Mouse (Mus musculus): ENCODE measurements at regions not wholly inside any gene's neighbourhood (a gene's known extent, or its start where the extent isn't known, plus 50 kb on each side); places are given as distances from the start of the nearest gene placed in this dataset.

DNA sequence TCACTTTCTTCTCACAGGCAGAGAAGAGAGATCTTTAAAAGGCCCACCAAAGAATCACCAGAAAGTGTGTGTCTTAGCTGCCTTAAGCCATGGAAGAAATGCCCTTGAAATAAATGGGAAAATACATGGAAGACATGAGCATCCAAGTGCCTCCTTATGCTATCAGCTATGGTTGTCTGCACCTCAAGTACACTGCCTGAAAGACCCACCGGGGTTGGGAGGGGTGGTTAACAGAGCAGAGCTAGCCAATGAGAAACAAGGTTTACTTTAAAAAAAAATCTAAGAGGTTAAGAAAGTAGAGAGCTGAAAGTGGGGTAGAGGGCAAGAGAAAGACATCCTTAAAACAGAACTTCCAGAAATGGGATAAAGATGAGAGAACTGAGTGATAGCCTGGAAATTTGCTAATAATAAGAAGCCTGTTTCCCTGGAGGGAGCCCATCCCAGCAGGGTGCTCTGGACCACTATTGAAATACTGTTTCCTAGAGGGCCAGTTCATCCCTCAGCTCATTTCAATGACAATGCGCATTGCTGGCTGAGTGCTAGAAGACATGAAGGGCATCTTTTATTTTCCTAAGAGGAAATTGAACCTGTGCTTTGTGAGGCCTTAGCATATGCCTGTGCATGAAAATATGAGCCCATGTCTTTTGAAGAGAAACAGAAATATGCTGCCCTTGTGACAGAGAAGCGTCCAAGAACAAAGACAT lies 262.9 kb upstream of the Nt5e start:
- no peak overlapping the region for H3K4me3 ChIP-seq
- no peak overlapping the region for H3K27ac ChIP-seq
- TF ChIP-seq CTCF (IDR thresholded peaks at IDR 0.05), result no peak
- intact Hi-C loops (cut with DNase I), result no loop called here
- no peak for DNase-seq

- Histone ChIP-seq H3K4me3 (no peak overlapping the region), H3K27ac (no peak overlapping the region)
- no peak for TF ChIP-seq CTCF (IDR thresholded peaks at IDR 0.05)
- no peak for DNase-seq
- intact Hi-C loops (cut with DNase I), result no loop called here
These were observed 261.9 kb upstream of the Nt5e start for GRCm38 (mm10) chr9:88065057-88065456.

DNA sequence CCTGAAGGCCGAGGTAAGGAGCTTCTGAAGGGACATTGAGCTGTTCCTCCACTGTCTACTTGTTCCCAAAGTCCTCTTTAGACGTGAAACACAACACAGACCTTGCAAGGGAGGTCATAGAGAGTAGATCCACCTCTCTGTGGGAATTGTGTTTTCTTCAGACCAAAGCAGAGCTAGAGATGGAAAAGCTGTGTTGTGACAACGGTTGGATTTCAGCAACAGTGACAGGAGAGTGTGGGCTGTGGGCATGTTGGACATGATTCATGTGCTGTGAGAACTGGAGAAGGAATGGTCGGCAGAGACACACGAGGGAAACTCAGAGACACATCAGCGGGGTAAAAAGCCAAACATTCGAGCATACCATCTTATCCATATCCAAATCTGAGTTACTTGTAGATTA lies 261.2 kb upstream of the Nt5e start:
- intact Hi-C loops (cut with DNase I), result no loop called here
- DNase-seq, result no peak
- TF ChIP-seq CTCF (IDR thresholded peaks at IDR 0.05), result no peak
- Histone ChIP-seq H3K4me3 (no peak overlapping the region), H3K27ac (no peak overlapping the region)

DNA sequence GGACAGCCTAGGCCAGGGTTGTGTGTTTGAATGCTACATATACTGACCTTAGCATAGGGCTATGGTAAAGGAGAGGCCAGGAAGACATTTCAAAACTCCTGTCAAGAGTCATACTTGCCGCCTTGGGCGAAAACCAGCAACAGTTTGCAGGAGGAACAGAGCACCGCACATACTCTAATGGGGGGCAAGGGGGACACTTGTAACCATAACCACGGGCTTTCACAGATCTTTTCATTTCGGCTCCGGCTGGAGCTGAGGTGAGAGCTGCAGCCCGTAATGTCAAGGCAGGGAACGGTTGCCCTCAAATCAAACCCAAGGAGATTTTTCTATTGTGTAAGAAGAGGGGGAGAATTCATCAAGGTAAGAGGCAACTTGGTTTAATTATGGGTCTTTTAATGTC lies 258.7 kb upstream of the Nt5e start:
- Histone ChIP-seq H3K27ac (no peak overlapping the region), H3K4me3 (no peak overlapping the region)
- intact Hi-C loops (cut with DNase I), result no loop called here
- DNase-seq, result no peak
- TF ChIP-seq CTCF (IDR thresholded peaks at IDR 0.05), result no peak

GRCm38 (mm10) chr9:88068881-88069304 lies 258.1 kb upstream of the Nt5e start:
- intact Hi-C loops (cut with DNase I), result no loop called here
- no peak overlapping the region for H3K27ac ChIP-seq
- H3K4me3 ChIP-seq, result peak overlapping the region; percentile 51
- DNase-seq, result no peak
- TF ChIP-seq CTCF (IDR thresholded peaks at IDR 0.05), result no peak

GRCm38 (mm10) chr9:88069834-88070233 lies 257.2 kb upstream of the Nt5e start:
- Histone ChIP-seq H3K27ac (no peak overlapping the region), H3K4me3 (no peak overlapping the region)
- DNase-seq, result no peak
- TF ChIP-seq CTCF (IDR thresholded peaks at IDR 0.05), result no peak
- intact Hi-C loops (cut with DNase I), result no loop called here

DNA sequence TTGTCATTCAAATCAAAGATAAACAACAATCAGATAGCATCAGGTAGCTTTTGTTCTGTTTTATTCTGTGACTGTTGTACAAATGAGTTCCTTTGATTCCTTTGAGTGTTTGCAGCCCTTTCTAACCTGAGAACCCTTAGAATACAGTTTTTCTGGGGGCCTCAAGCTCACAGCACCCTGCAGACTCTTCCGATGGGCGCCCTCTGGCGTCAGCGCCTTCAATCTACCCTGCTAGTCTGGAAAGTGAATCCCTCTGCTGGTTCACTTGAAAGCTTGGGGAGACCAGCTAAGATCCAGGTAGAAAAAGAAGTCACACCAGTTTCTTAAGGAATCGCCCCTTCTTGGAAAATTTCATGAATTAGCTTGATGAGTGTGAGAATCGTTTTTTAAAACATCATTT lies 253.8 kb upstream of the Nt5e start:
- Histone ChIP-seq H3K27ac (no peak overlapping the region), H3K4me3 (no peak overlapping the region)
- DNase-seq, result peak; percentile 61
- intact Hi-C loops (cut with DNase I), result loop anchor here (2.0 kb wide), 1 partner anchor 364 kb away; no protein-coding TSS in a partner anchor
- peak; percentile 67 for TF ChIP-seq CTCF (IDR thresholded peaks at IDR 0.05)

GRCm38 (mm10) chr9:88073579-88073978 lies 253.4 kb upstream of the Nt5e start:
- TF ChIP-seq CTCF (IDR thresholded peaks at IDR 0.05), result no peak
- H3K4me3 ChIP-seq, result no peak overlapping the region
- intact Hi-C loops (cut with DNase I), result loop anchor here (2.0 kb wide), 1 partner anchor 365 kb away; no protein-coding TSS in a partner anchor
- no peak for DNase-seq
- H3K27ac ChIP-seq, result no peak overlapping the region

DNA sequence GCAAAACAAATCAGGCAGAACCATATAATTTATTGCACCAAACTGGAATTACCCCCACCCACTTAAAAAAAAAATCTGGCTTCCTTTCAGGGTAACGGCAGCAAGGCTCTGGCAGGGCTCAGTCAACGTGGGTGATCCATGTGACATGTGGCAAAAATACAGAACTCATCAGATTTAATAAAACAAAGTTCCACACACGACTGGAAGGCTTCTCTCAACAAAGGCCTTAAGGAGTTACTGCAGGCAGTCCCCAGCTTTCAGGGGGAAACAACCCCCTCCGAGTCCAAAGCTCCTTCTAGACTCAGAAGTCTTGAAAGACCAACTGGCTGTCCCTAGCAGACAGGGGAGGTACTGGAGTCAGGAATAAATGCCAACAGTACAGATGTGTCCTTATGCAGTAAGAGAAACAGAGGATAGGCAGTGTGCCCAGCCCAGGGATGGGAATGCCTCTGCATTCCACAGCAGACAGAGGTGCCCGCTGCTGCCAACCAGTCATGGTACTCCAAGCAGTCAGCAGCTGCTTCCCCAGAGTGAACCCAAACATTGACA lies 244.0 kb upstream of the Nt5e start:
- intact Hi-C loops (cut with DNase I), result no loop called here
- TF ChIP-seq CTCF (IDR thresholded peaks at IDR 0.05), result no peak
- peak; percentile 23 for DNase-seq

GRCm38 (mm10) chr9:88085181-88085816 lies 241.7 kb upstream of the Nt5e start:
- no peak overlapping the region for H3K27ac ChIP-seq
- intact Hi-C loops (cut with DNase I), result no loop called here
- no peak overlapping the region for H3K4me3 ChIP-seq
- TF ChIP-seq CTCF (IDR thresholded peaks at IDR 0.05), result no peak
- no peak for DNase-seq

More for the DNA sequence above, 244.0 kb upstream of the Nt5e start:
- Histone ChIP-seq H3K27ac (no peak overlapping the region), H3K4me3 (no peak overlapping the region)

DNA sequence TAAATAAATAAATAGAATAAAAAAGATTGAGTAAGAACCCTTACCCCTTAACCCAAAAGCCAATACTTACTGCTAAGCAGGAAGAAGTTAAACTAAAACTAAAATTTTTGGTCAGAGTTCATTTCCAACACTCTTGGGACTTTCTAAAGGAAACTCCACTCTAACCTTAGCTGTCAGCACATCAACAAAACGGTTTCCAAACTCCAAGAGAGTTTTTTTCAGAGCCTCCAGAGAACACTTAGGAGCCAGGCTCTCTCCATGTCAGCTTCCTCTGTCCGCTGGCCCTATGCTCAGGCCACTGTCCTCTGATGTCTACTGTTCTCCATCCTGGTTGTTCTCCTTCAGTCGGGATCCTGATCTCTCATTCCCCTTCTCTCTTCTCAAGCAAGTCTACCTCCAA lies 241.1 kb upstream of the Nt5e start:
- no peak for TF ChIP-seq CTCF (IDR thresholded peaks at IDR 0.05)
- intact Hi-C loops (cut with DNase I), result no loop called here
- Histone ChIP-seq H3K4me3 (no peak overlapping the region), H3K27ac (no peak overlapping the region)
- DNase-seq, result no peak

DNA sequence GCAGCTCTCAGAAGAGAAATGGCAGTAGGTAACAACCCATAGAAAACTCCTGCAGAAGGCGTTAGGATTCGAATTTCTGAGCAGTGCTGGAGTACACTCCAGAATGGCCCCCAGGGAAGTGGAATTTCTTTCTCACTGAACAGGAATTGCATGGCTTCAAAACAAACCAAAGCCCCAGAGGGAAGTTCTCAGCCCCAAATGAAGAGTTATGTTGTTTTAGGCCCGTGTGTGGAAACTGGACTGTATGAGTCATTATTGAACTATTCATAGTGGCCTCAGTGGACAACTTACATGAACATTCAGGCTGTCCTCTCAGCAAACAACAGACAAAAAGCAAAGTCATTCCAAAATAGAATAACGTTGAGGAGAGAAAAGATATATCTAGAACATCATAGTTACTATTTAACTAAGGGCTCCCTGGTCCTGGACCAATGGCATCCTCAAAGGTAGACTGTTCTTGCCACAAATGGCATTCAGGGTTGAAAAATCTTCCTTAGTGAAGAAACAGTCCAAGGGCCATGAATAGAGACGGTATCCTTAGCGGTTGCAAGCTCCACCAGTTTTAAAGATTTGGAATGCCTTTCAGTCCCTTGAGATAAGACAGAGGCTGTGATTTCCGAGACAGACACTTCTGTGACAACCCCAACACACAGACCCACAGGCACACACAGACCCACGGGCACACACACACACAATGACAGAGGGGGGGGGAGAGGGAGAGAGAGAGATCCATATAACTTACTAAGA lies 235.0 kb upstream of the Nt5e start:
- DNase-seq, result peak; percentile 31
- Histone ChIP-seq H3K4me3 (no peak overlapping the region), H3K27ac (peak overlapping the region; percentile 12; the same call in 1 of the 2 replicates)
- TF ChIP-seq CTCF (IDR thresholded peaks at IDR 0.05), result no peak
- intact Hi-C loops (cut with DNase I), result no loop called here

GRCm38 (mm10) chr9:88092561-88092960 lies 234.4 kb upstream of the Nt5e start:
- no peak for DNase-seq
- Histone ChIP-seq H3K4me3 (no peak overlapping the region), H3K27ac (no peak overlapping the region)
- intact Hi-C loops (cut with DNase I), result no loop called here
- TF ChIP-seq CTCF (IDR thresholded peaks at IDR 0.05), result no peak
